Mouse (Mus musculus) CH12.LX (cell line): ENCODE data around the gene Pcmt1. TPM values are rescaled to one million over a fixed set of nuclear protein-coding genes. Genes with fewer than 3 reads are reported as not detected.

ENCODE experiments used
- DNase-seq: peaks from one replicate; pipeline ENCODE4 v3.0.0-alpha.2; 2013; ENCODE audit errors: extremely low read depth
- H3K27ac ChIP-seq: 2 replicates; pipeline ENCODE4 v1.5.1; 2012; ENCODE audit warnings: low read depth, mild to moderate bottlenecking, control low read depth, moderate library complexity; ENCODE audit not compliant: insufficient read depth
- H3K27me3 ChIP-seq: replicated peaks from 2 replicates; pipeline ENCODE3; 2012; ENCODE audit warnings: inconsistent platforms
- H3K36me3 ChIP-seq, 2 experiments: replicated peaks in 1 of 2; 2 replicates each; pipeline versions ENCODE3 to v1.6.1; 2012; ENCODE audit warnings: inconsistent platforms in 1 of 2, low read length in 1 of 2, mild to moderate bottlenecking in 1 of 2, mixed read lengths in 1 of 2, moderate library complexity in 1 of 2; ENCODE audit not compliant: control insufficient read depth in 1 of 2, insufficient read depth in 1 of 2
- H3K4me1 ChIP-seq, 2 experiments: 2 replicates each; pipeline ENCODE4 v1.6.1; 2012; ENCODE audit warnings: inconsistent platforms in 1 of 2, moderate library complexity in 1 of 2; ENCODE audit not compliant: insufficient read depth in 2 of 2, control insufficient read depth in 1 of 2
- H3K4me2 ChIP-seq: 2 replicates; pipeline ENCODE4 v1.6.1; 2012; ENCODE audit warnings: low read depth, mild to moderate bottlenecking, control low read depth; ENCODE audit not compliant: poor library complexity, insufficient read depth, severe bottlenecking
- H3K4me3 ChIP-seq, 3 experiments: fragments of 150-350 bp in 1 of 3; sonication (generic) in 1 of 3; replicated peaks in 1 of 3; 2 replicates each; pipeline versions ENCODE3 to v1.5.1; 2011 to 2012; ENCODE audit warnings: low read depth in 2 of 3, low read length in 2 of 3, mild to moderate bottlenecking in 2 of 3, moderate library complexity in 2 of 3, control low read depth in 1 of 3, improper control_type of control experiment in 1 of 3, inconsistent platforms in 1 of 3, mixed read lengths in 1 of 3; ENCODE audit not compliant: poor library complexity in 1 of 3
- H3K79me2 ChIP-seq: replicated peaks from 2 replicates; pipeline ENCODE4 v1.6.1; 2012; ENCODE audit warnings: mild to moderate bottlenecking, moderate library complexity; ENCODE audit not compliant: control insufficient read depth, poor library complexity, insufficient read depth, severe bottlenecking; ENCODE audit errors: extremely low read depth
- H3K9ac ChIP-seq: 2 replicates; pipeline ENCODE4 v1.6.1; 2012; ENCODE audit warnings: low read depth, mild to moderate bottlenecking, control low read depth, moderate library complexity; ENCODE audit not compliant: insufficient read depth
- H3K9me3 ChIP-seq: replicated peaks from 2 replicates; pipeline ENCODE3; 2012; ENCODE audit warnings: low read length, inconsistent platforms, mixed read lengths
- CHD2 ChIP-seq: IDR thresholded peaks from 2 replicates; pipeline ENCODE4 v1.6.1; 2011; ENCODE audit warnings: low read length, improper control_type of control experiment
- CTCF ChIP-seq, 2 experiments: IDR thresholded peaks in 1 of 2; conservative IDR thresholded peaks in 1 of 2; 2 replicates each; pipeline ENCODE4 v1.5.1; 2011 to 2012; ENCODE audit warnings: low read depth in 2 of 2, low read length in 2 of 2, improper control_type of control experiment in 1 of 2, inconsistent platforms in 1 of 2, mild to moderate bottlenecking in 1 of 2, moderate library complexity in 1 of 2
- GABPA ChIP-seq: IDR thresholded peaks from 2 replicates; pipeline ENCODE4 v1.6.1; 2012; ENCODE audit warnings: low read depth, low read length, improper control_type of control experiment, inconsistent platforms; ENCODE audit not compliant: insufficient replicate concordance
- MAX ChIP-seq: IDR thresholded peaks from 2 replicates; pipeline ENCODE4 v1.6.1; 2011; ENCODE audit warnings: low read length, improper control_type of control experiment
- MYC ChIP-seq: IDR thresholded peaks from 2 replicates; pipeline ENCODE4 v1.6.1; 2011; ENCODE audit warnings: low read depth, mild to moderate bottlenecking, improper control_type of control experiment, low read length
- RAD21 ChIP-seq: IDR thresholded peaks from 2 replicates; pipeline ENCODE4 v1.6.1; 2011; ENCODE audit warnings: low read depth, mild to moderate bottlenecking, low read length, improper control_type of control experiment, moderate library complexity
- SIN3A ChIP-seq: IDR thresholded peaks from 2 replicates; pipeline ENCODE4 v1.6.1; 2012; ENCODE audit warnings: low read length, improper control_type of control experiment, inconsistent platforms
- SMC3 ChIP-seq: IDR thresholded peaks from 2 replicates; pipeline ENCODE4 v1.6.1; 2011; ENCODE audit warnings: low read depth, low read length, improper control_type of control experiment
- USF1 ChIP-seq: IDR thresholded peaks from 2 replicates; pipeline ENCODE4 v1.6.1; 2014; ENCODE audit warnings: low read depth, mild to moderate bottlenecking, inconsistent platforms, low read length, improper control_type of control experiment
- USF2 ChIP-seq: conservative IDR thresholded peaks from 2 replicates; pipeline ENCODE4 v1.6.1; 2011; ENCODE audit warnings: low read depth, low read length, improper control_type of control experiment
- dilution Hi-C: fragments of 300-500 bp; cut with MboI; formaldehyde crosslinking; loops from 2 replicates; pipeline ENCODE4 v1.14.3; 2020; ENCODE audit warnings: low sequenced_read_pairs; ENCODE audit not compliant: extremely low pct_unique_long_range_greater_than_20kb, extremely low pct_ligation_motif_present
- in situ Hi-C: fragments of 300-500 bp; cut with MboI; formaldehyde crosslinking; loops from 3 replicates; pipeline ENCODE4 v1.14.3; 2019; ENCODE audit warnings: low sequenced_read_pairs, low pct_ligation_motif_present, low pct_unique_long_range_greater_than_20kb, mixed read lengths
- polyA plus RNA-seq: library from polyadenylated mRNA; unstranded; fragments of >175 nt; gene quantifications from 2 replicates; pipeline ENCODE4 v1.2.1, GENCODE M21; 2012; ENCODE audit warnings: low read depth; ENCODE audit not compliant: insufficient read length
- total RNA-seq, 2 experiments: library from RNA; depleted of rRNA; stranded (reverse); fragments of 300-350 nt in 1 of 2; fragments of >200 nt in 1 of 2; gene quantifications; 2 replicates each; pipeline ENCODE4 v1.2.3; 2012 to 2014

Gene Pcmt1
- total and polyA plus RNA-seq, 3 experiments, result 44.4 to 62.2 (median 56.5) TPM

DNA sequence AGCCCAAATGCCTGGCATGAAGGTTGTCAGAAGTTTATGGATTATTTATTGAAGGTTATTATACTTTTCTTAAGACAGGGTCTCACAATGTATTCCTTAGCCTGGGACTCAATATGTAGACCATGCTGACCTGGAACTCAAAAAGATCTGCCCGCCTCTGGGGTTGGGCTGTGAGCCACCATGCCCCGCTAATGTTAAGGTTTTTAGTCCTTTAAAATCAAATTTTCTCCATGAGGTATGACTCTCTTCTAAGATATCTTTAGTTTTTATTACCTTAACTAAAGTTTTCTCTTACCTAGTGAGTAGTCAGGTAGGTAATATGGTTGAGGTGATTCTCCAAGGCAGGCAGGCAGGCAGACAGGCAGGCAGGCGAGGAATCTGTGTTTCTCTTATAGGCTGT is 1.3 kb upstream of the Pcmt1 start:
- H3K4me2 ChIP-seq, result peak overlapping the region; percentile 85
- H3K27me3 ChIP-seq, result no peaks in the 10 kb centered on the region
- peak overlapping the region; percentile 80 to 99 (median 98) for H3K4me3 ChIP-seq
- H3K9me3 ChIP-seq, result peaks cover 3% of the 10 kb centered on the region
- peak overlapping the region; percentile 90 for H3K9ac ChIP-seq
- H3K4me1 ChIP-seq, result peaks cover 9 to 43% of the 10 kb centered on the region in 2 experiments
- in situ Hi-C loops (no loop called here), dilution Hi-C loops (no loop called here)
- peaks cover 19 to 53% of the 10 kb centered on the region in 2 experiments for H3K36me3 ChIP-seq
- H3K27ac ChIP-seq, result no peak overlapping the region
- DNase-seq, result no peak
- TF ChIP-seq SIN3A (0 out of 2 replicates have a peak, but pooled peaks have one; percentile 5), GABPA (no peak)
- H3K79me2 ChIP-seq, result peaks cover 87% of the 10 kb centered on the region

DNA sequence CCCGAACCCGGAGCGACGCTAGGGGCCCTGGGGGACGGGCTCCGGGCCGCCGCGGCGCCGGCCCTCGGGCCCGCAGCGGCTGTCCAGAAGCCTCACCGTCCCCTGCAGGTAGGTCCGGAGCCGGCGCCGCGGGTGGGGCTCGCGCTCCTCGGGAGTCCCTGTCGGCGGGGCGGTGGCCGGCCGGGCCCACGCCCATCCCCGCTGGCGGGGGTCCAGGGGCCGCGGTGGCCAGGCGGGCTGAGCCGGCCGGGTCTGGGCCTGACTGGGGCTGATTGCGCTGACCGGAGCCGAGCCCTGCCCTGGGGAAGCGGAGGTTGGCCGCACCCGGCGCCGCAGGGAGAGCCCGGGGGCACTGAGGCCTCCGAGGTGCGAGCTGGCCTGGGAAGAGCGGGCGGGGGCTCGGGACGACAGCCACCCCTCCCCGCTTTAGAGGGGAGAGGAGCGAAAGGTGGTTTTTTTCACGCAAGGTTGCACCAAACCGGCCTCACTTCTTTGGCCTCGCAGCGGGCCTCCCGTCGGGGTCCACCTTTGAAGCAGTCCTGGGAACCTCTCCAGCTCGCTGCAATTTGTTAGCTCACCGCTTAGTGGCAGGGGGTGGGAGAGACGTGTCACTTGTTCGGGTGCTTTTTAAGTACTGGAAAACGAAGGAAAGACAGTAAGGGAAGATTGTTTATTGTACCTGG is 548 bp upstream of the Pcmt1 start:
- Histone ChIP-seq H3K79me2 (peaks cover 86% of the 10 kb centered on the region), H3K4me1 (peaks cover 9 to 43% of the 10 kb centered on the region in 2 experiments), H3K27me3 (no peaks in the 10 kb centered on the region), H3K9ac (peak overlapping the region; percentile 90), H3K36me3 (peaks cover 24 to 55% of the 10 kb centered on the region in 2 experiments), H3K27ac (peak overlapping the region; percentile 22), H3K4me3 (peak overlapping the region; percentile 80 to 99 (median 98)), H3K9me3 (peaks cover 3% of the 10 kb centered on the region), H3K4me2 (peak overlapping the region; percentile 11; the same call in 1 of the 2 replicates)
- DNase-seq, result peak; percentile 63
- in situ Hi-C loops, result no loop called here
- dilution Hi-C loops, result no loop called here
- TF ChIP-seq CTCF (conservative IDR thresholded peaks at IDR 0.05 in 1 of 2, IDR thresholded peaks at IDR 0.05 in 1 of 2; ENCODE audit: low read depth in 2 of 2, low read length in 2 of 2) (peak in 1 of 2 experiments; percentile 19; a peak in 1 of 4 replicates), CHD2 (no peak), SIN3A (0 out of 2 replicates have a peak, but pooled peaks have one; percentile 49), SMC3 (no peak), USF2 (no peak)

DNA sequence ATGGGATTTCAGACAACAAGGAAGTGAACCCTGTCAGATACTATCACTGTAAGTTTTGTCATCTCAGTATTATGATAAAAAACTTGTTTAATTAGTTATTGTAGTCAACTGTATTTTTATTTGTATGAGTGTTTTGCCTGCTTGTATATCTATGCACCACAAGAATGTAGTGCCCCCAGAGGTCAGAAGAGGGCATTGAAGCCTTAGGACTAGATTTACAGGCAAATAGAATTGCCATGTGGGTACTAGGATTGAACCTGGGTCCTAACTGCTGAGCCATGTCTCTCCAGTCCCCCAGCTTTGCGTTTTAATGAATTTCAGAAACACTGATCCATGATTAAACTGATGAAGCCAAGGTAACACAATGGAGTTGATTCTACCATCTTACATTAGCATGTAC is 7.3 kb downstream of the Pcmt1 start:
- Histone ChIP-seq H3K27ac (no peak overlapping the region), H3K9ac (no peak overlapping the region), H3K36me3 (peaks cover 44 to 86% of the 10 kb centered on the region in 2 experiments), H3K4me3 (no peak overlapping the region), H3K79me2 (peaks cover 28% of the 10 kb centered on the region)
- DNase-seq, result peak; percentile 59
- dilution Hi-C loops, result no loop called here
- TF ChIP-seq CTCF (conservative IDR thresholded peaks at IDR 0.05 in 1 of 2, IDR thresholded peaks at IDR 0.05 in 1 of 2; ENCODE audit: low read depth in 2 of 2, low read length in 2 of 2) (peak; percentile 62 to 65), MYC (0 out of 2 replicates have a peak, but pooled peaks have one; percentile 25), USF1 (no peak), SMC3 (peak; percentile 12; the same call in 1 of the 2 replicates), RAD21 (peak; percentile 31), MAX (no peak)
- TF ChIP-seq, all 38 proteins: peak for 4
- Histone ChIP-seq H3K9me3 (peaks cover 3% of the 10 kb centered on the region), H3K27me3 (no peaks in the 10 kb centered on the region), H3K4me2 (no peak overlapping the region), H3K4me1 (peaks cover 0 to 6% of the 10 kb centered on the region in 2 experiments; a peak in 2 of 4 replicates)
- in situ Hi-C loops, result no loop called here
